Mouse (Mus musculus) fat pad, adult 2 months (tissue): Measurements from ENCODE around the gene Ak5.

Experiments
- DNase-seq: peaks from one replicate; pipeline ENCODE4 v3.0.0-alpha.2; 2011; ENCODE audit warnings: low read depth, low spot score; ENCODE audit errors: extremely low read depth

The Ak5 gene

DNA sequence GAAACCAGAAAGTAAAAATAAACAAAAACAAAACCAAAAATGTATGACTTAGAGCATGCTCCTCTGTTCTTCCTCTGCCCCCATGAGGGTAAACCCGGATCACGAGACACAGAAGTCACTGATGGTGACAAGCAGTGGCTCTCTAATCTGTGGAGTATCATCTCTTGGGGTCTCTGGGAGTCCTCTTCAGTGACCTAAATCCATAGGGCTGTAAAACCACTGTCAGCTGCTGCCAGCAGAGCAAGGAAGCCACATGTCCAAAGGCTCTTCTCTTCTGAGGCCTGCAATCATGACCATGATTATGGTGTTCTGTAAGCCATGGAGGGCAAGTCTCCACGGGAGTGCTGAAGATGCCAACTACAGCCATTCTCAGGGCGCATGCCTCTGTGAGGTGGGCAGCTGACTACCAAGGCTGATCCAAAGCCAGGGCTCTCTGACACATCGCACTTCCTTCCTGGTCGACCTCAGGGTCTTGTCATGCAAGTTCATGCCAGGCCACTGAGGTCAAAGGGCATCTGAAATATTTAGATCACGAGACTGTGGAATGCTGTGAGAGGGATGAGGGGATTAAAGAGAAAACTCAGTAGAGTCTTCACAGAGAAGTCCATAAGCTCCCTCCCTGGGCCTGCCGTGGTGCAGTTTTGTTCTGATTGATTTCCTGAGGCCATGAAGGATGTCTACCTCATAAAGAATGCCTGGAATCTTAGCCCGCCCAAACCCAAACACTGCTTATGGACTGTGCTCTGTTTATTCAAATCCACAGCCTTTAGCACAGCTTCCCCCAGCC, 99.5 kb downstream of the Ak5 start:
- DNase-seq: no peak

- no peak for DNase-seq
Measured at GRCm38 (mm10) chr3:152564516-152565113, 103.5 kb downstream of the Ak5 start.

- DNase-seq: no peak
Measured at GRCm38 (mm10) chr3:152563833-152564232, 104.3 kb downstream of the Ak5 start.

DNA sequence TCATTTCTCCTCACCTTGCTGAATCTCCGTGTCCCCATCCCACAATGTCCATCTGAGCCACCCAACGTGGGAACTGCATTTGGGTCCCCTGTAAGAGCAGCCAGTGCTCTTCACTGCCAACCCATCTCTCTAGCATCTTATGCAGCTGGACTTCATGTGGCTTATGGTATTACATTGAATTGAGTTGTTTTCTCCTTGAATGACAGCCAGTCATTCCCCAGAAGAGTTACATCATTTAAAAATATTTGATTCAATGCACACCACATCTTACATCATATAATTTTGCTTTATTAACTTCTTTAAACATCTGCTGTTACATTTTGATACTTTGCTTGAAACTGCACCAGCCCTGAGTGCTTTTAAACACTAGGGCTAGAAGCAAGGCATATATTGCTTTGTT, 106.5 kb downstream of the Ak5 start:
- no peak for DNase-seq

DNA sequence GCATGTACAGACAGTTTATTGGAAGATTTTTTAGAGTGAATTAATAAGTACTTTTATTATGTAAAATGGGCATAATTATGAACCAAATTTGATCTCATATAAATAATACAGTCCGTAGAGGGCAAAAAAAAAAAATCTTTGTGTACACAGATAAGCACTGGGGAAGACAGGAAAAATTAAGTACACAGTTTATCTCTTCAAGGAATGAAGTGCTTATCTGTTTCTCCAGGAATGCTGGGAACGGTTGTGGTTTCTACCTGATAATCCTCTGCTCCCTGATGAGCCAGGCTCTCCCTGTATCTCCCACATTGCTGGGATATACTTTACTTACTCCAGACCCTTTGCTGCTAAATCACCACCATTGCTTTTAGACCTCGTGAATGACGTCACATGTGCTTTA, 108.9 kb downstream of the Ak5 start:
- no peak for DNase-seq

DNA sequence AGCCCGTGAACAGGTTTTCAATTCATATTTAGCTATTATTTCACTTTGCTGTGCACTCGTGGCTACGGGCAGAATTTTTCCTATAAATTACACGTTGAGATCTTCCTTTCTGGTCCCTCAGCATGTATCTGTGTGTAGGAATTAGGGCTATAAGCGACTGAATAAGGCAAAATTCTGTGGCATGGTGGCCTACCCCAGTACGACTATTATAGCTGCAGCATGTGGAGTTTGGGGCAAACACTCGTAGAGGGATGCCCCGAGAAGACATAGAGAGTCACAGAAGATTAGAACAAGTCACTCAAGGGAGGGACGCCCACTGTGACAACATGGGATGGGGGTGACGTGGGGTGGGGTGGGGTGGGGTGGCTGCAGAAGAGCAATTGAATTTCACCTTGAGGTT, 110.1 kb downstream of the Ak5 start:
- DNase-seq: no peak

- DNase-seq: peak; percentile 4
Measured at GRCm38 (mm10) chr3:152557659-152558058, 110.5 kb downstream of the Ak5 start.

DNA sequence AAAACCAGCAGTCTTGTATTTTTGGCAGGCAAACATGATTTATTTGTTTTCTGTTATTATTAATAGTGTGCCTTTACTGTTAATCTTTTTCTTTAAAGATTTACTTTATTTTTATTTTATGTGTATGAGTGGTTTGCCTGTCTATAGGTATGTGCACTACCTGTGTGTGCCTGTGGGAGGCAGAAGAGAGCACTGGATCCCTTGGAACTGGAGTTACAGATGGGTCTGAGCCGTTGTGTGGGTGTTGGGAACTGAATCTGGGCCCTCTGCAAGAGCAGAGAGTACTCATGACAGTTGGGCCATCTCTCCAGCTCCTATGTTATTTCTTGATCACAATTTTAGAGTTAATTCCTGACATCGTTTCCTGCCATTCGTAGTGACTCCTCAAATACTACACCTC, 111.2 kb downstream of the Ak5 start:
- no peak for DNase-seq

DNA sequence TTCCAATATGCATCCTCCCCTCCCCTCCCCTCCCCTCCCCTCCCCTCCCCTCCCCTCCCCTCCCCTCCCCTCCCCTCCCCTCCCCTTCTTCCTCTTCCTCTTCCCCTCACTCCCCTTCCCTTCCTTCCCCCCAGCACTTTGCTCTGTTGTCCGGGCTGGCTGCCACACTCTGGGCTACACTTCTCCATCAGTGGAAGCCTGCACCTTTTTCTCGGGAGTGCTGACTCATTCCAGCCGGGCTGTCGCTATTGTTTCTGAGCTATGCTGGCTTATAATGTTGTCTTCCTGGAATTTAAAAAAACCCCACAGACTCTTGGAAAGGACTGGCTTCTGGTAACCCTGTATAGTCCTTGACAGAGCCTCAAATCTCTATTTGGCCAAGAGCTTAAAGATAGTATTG, 111.7 kb downstream of the Ak5 start:
- no peak for DNase-seq

- DNase-seq: no peak
Measured at GRCm38 (mm10) chr3:152555216-152555615, 112.9 kb downstream of the Ak5 start.

- DNase-seq: no peak
Measured at GRCm38 (mm10) chr3:152554366-152554765, 113.8 kb downstream of the Ak5 start.

GRCm38 (mm10) chr3:152552641-152553040, 115.5 kb downstream of the Ak5 start:
- no peak for DNase-seq

DNA sequence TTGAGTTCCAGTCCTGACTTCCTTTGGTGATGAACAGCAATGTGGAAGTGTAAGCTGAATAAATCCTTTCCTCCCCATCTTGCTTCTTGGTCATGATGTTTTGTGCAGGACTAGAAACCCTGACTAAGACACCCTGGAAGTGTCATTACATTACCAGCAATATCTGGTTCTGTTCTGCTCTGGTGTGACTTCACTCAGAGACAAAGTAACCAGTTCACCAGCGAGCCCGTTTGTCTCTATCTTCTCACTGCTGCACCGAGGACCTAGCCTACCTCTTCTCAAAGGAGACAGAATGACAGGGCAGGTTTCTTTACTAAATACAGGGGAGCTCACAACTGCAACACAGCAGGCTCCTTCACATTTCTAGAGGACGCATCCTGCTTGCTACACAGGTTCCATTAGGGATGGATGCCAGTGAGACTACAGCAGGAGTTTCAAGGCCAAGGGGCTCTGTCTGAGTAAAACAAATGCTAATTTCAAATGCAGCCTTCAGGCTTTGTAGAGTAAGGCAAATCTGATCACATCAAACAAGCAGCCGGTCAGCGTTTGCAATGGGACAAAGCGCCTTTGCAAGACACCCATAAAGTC, 117.5 kb downstream of the Ak5 start:
- DNase-seq: no peak

- no peak for DNase-seq
Measured at GRCm38 (mm10) chr3:152550031-152550430, 118.1 kb downstream of the Ak5 start.

DNA sequence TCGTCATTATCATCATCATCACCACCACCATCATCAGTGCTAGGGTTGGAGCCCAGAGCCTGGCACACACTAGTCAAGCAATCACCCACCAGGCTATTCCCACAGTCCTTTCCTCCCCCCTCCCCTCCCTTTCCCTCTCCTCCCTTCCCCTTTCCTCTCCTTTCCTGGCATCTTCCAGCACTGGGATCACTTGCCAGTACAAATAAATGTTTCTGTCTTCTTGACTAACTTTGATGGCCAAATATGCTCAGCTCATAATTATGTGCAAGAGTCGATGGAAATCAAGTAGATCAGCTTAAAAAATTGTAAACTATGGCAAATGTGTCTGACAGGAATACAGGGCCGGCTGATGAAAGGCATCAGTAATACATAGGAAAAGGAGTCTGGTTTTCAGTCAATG, 123.2 kb downstream of the Ak5 start:
- DNase-seq: no peak

GRCm38 (mm10) chr3:152542298-152542697, 125.9 kb downstream of the Ak5 start:
- DNase-seq: no peak

- no peak for DNase-seq
Measured at GRCm38 (mm10) chr3:152530344-152530743, 137.8 kb downstream of the Ak5 start.

GRCm38 (mm10) chr3:152529058-152529972, 138.8 kb downstream of the Ak5 start:
- DNase-seq: no peak

GRCm38 (mm10) chr3:152526721-152527120, 141.4 kb downstream of the Ak5 start:
- DNase-seq: no peak

DNA sequence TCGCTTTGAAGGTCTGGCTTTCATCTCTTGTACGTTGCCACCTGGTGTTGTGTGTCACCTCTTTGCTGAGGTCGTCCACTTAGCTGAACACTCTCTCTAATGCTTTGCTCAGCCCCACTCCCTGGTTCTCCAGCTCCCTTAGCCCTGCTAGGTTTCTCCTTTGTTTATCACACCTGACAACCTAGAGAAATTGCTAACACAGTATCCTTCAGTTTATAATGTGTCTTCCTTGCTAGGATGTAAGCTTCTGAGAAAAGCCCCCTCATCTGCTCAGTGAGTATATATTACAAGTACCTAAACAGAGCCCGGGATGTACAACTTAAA, 144.9 kb downstream of the Ak5 start:
- DNase-seq: no peak

DNA sequence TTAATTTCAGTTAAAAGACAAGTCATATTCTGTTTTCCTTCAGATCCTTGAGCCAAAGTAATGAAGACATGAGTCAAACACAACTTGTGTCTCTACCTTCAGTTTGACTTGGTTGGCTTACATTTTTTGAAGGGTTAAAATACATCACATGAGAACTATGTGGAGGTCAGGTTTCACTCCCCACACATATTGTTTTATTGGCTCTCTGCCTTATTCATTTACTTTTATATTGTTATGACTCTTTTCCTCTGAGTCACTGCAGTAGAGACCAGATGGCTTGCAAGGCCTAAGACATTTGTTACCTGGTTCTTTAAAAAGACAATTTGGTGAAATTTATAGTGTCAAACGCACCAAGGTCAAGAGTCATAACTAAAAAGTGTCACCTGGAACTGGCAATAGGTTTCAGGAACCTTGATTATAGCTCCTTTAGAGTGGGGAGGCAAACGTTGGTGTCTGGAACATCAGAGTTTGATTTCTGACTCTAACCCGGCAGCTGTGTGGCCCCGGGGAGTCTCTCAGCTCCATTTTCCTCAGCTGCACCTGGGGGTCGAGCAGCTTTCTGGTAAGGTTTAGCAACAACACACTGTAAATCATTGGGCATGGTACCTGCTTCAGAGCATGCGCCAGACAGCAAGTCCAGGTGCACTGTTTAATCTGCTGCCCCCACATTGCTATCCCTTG, 145.4 kb downstream of the Ak5 start:
- no peak for DNase-seq
